Mouse (Mus musculus): ENCODE measurements at regions not wholly inside any gene's neighbourhood (a gene's known extent, or its start where the extent isn't known, plus 50 kb on each side); places are given as distances from the start of the nearest gene placed in this dataset.

DNA sequence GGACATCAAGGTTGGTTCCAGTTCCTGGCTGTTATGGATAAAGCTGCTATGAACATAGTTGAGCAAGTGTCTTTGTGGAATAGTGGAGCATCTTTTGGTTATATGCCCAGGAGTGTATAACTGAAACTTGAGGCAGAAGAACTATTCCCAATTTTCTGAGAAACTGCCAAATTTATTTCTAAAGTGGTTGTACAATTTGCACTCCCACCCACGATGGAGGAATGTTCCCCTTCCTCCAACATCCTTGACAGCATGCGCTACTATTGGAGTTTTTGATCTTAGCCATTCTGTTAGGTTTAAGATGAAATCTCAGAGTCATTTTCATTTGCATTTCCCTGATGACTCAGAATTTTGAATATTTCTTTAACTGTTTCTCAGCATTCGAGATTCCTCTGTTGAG, 607.6 kb downstream of the Fat4 start:
- DNase-seq: no peak
- intact Hi-C loops (cut with DNase I; ENCODE audit: low total_unique reads): no loop called here

DNA sequence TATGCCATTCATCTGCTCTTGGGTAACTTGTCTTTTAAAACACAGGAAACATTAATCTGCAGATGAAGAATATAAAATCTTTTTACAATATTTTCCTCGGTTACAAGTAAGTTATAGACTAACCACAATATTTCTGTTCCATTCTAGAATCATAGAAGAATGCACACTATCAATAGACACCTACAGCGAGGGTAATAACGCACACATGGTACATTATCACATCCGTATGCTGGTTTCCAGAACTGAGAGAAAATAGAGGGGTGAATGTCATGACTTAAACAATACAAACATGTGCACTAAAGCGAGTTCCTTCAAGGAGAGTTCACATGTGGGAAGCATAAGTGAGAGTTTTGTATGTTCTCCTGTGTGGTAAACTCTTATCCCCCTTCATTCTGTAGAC, 641.3 kb downstream of the Fat4 start:
- DNase-seq: no peak
- intact Hi-C loops (cut with DNase I; ENCODE audit: low total_unique reads): no loop called here

DNA sequence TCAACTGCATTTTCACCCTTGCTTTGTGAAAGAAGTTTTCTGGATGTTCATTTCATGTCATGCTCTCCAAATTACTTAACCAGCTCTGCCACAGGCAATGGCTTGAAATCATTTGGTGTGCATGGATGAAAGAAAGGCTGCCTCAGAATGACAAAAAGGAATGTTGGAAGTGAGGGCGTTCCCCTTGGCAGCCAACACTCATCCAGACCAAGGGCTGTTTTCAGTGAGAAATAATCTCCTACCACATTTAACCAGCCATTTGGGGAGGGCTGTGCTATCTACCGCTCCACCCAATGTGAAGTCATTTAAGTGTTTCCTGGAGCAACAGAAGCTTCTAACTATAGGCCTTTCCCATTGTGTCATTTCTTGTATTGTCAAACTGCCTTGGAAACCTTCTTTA, 650.8 kb downstream of the Fat4 start:
- peak; percentile 10 for DNase-seq
- intact Hi-C loops (cut with DNase I; ENCODE audit: low total_unique reads): no loop called here

- intact Hi-C loops (cut with DNase I; ENCODE audit: low total_unique reads): no loop called here
- DNase-seq: no peak
These were observed 653.9 kb downstream of the Fat4 start for GRCm38 (mm10) chr3:39540530-39541118.

DNA sequence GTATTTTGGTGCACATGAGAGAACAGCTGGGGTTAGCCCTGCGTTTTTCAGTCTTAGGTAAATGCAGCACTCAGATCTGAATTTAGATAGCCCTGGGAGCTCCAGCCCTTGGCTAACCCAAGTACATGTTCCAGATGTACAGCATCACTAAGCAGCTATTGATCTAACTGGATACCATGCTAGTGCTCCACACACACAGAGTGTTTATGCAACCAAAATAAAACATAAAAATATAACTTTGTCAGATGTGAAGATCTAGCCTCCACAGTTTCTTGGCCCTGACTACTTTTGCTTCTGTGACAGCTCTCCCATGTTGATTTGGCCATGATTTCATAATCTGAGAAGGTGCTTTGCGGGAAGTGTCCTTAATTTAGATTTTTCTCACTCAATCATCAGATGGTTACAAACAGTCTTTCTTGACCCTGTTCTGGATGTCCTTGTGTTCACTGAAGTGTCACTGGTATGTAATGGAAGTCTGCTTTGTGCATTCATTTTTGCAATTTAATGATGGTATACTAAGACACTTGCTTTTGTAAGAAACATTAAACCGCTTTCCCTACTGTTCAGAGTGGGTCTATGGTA, 672.8 kb downstream of the Fat4 start:
- intact Hi-C loops (cut with DNase I; ENCODE audit: low total_unique reads): no loop called here
- no peak for DNase-seq

DNA sequence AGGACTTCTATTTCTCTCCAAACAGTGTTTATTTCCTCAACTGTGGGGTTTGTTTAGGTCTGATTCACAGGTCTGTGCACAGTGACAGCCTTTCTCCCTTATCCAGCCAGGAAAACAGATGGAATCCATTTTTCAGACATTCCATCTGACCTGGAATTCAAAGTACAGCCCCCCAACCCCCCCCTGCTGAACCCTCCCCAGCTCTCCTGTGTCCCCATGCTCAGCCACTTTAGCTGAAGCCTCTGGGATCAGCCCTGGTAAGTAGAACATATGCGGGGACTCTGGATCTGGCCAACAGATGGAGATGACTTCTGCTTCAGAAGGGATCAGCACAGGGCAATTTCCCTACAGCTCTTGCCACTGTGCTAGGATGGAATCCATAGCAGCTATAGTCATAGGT, 674.2 kb downstream of the Fat4 start:
- intact Hi-C loops (cut with DNase I; ENCODE audit: low total_unique reads): no loop called here
- no peak for DNase-seq

GRCm38 (mm10) chr3:39571444-39572237, 684.9 kb downstream of the Fat4 start:
- intact Hi-C loops (cut with DNase I; ENCODE audit: low total_unique reads): no loop called here
- no peak for DNase-seq

DNA sequence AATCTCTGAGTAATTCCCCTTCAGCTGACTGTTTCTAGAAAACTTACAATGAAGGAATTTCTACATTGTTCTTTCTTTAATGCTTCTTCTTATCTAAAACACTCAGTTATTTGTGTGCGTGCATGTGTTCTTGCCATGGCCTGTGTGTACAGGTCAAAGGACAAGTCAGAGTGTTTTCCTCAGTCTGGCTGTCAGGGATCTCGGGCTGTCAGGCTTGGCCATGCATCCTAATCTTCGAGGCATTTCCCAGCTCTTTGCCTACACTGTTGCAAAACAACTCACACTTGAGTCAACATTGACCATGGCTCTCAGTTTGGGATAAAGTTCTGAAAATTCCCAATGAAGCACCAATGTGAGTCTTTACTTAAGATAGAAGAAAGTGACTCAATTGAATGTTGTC, 688.5 kb downstream of the Fat4 start:
- DNase-seq: no peak
- intact Hi-C loops (cut with DNase I; ENCODE audit: low total_unique reads): no loop called here

- intact Hi-C loops (cut with DNase I; ENCODE audit: low total_unique reads): no loop called here
- DNase-seq: no peak
These were observed 704.6 kb downstream of the Fat4 start for GRCm38 (mm10) chr3:39591312-39591711.

- DNase-seq: no peak
- intact Hi-C loops (cut with DNase I; ENCODE audit: low total_unique reads): no loop called here
These were observed 705.8 kb downstream of the Fat4 start for GRCm38 (mm10) chr3:39592349-39593117.

GRCm38 (mm10) chr3:39609937-39610336, 723.2 kb downstream of the Fat4 start:
- DNase-seq: no peak
- intact Hi-C loops (cut with DNase I; ENCODE audit: low total_unique reads): no loop called here

DNA sequence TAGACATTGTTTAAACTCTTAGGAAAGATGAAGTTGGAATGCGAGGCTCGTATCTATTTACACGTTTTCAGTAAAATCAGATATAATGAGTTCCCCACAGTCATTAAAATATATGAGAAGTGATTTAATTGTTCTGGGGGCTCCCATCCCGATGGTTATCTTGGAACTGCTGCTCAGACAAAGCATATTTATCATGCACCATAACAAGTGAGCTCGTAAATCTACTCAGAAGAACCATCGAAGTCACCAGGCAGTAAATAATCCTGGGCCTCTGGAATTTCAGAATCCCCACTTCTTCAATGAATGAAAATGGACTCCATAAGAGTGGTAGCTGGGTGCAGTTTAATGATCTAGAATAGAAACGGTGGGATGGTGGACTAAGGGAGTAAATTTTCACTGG, 725.7 kb downstream of the Fat4 start:
- no peak for DNase-seq
- intact Hi-C loops (cut with DNase I; ENCODE audit: low total_unique reads): no loop called here

DNA sequence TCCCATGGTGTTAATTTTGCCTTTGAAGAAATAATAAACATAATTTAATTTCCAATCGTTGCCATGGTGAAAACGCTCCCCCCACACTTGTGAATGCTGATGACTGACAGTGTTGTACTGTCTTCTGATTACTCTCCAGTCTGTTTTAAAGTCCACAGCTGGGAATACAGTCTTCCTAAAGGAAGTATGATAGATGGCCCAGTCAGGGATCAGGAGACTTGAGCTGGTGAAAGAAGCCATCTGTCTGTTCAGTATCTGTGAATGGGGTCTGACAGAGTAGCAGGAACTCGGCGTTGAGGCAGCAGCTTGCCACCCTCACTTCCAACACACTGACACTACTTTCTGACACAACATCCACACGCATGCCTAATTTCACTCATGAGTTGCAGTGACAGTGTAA, 751.2 kb downstream of the Fat4 start:
- DNase-seq: no peak
- intact Hi-C loops (cut with DNase I; ENCODE audit: low total_unique reads): no loop called here

DNA sequence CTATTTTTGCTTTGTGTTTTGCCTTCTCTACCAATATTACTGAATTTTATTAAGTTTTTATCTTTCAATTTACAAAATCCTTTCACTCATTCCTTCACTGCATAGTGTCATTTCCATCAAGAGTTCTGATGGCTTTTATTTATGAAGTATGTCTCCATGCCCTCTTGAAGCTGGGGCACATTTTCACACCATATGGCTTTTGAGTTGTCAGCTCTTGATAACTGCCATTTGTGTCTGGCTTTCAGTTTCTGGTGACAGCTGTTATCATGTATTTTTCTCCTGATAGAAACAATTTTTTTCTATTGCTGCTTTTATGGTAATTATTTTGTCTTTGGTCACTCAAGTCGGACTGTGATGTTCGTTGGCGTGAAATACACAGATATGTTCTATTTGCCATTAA, 756.5 kb downstream of the Fat4 start:
- DNase-seq: no peak
- intact Hi-C loops (cut with DNase I; ENCODE audit: low total_unique reads): no loop called here

GRCm38 (mm10) chr3:39666817-39667216, 780.1 kb downstream of the Fat4 start:
- intact Hi-C loops (cut with DNase I; ENCODE audit: low total_unique reads): no loop called here

DNA sequence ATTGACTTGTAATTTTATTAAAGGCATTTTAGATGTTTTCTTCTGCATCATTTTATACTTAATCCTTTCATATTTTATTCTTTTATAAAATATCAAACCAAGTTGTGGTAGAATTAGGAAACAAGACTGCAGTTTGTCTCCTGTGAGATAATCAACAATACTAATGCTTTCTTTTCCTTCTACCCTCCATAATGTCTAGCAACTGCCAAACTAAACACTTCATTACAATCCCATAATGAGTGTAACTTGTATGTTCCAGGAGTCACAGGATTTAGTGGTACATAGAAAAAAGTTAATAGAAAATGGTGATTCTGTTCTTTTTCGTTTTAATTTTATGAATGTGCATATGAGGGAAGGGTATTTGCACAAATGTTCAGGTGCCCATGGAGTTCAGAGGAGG, 782.4 kb downstream of the Fat4 start:
- DNase-seq: no peak
- intact Hi-C loops (cut with DNase I; ENCODE audit: low total_unique reads): no loop called here

More at GRCm38 (mm10) chr3:39666817-39667216, 780.1 kb downstream of the Fat4 start:
- no peak for DNase-seq

DNA sequence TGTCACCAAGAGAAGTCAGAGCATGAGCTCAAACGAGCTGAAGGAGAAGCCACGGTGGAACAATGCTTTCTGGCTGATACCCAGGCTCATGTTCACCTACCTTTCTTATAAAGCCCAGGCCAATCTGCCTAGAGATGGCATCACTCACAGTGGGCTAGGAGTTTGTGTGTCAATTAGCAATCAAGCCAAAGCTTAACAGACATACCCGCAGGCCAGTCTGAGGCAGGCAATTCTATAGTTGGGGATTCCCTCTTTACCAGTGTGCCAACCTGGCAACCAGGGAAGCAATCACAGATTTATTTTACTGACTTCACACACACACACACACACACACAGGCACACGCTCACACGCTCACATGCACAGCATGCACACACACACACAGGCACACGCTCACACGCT, 787.3 kb downstream of the Fat4 start:
- intact Hi-C loops (cut with DNase I; ENCODE audit: low total_unique reads): no loop called here
- DNase-seq: no peak

DNA sequence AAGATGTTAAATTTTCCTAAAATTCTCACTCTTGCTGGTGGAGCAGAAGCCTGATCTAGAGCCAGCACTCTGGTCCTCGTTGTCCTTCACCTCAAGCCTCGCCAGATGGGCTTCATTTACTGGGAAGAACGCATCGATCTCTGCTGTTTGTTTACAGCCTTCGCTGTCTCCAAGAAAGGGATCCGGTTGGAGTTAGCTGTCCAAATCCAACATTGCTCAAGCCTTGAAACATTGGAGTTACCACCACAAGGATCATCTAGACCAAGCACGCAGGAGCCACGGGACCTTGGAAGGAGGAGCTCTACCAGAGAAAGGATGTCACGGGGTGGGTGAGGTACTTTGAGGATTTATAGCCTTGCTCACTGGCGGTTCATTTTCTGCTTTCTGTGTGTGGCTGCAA, 788.2 kb downstream of the Fat4 start:
- intact Hi-C loops (cut with DNase I; ENCODE audit: low total_unique reads): no loop called here
- no peak for DNase-seq

DNA sequence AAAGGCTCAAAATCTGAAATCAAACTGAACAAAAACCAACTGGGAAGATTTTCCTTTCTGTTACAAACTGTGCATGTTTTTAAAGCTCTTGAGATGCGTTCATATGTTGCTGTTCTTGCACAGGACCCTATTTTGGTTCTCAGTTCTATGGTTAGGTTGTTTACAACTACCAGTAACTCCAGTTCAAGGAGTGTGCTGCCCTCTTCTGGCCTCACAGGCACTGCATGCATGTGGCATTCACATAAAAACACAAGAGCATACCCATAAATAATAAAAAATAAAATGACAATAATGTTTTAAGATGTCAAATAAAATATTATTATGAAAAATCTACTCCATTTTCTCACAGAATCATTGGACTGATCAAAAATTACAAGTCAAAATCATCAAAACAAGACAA, 818.9 kb downstream of the Fat4 start:
- DNase-seq: no peak
- intact Hi-C loops (cut with DNase I; ENCODE audit: low total_unique reads): no loop called here

Data from gastrocnemius, postnatal 14 days (tissue).